Comparison of ENCODE assay signal across 22 mouse cellular contexts in the genomic region with DNA sequence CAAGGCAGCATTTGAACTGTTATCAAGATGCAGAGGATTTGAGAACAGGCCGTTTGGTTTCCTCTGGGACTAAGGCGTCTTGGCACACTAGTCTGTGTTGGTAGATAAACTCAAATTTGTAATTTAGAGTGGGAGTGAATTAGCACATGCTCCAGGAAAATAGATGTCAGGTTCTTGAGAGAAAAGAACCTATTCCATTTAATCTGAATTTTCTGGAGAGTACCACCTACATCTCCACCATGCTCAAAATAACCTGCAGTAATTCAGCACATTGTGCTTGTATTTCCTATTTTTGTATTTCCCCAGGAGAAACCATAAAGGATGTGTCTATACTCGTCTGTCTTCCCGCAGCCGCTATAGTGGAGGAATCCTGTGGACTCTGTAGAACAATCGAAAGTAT.
DNase-seq lines count a peak whose midpoint lies in the region; ATAC-seq lines count a peak whose summit lies in the region.
"Had no signal": no experiment of that assay in that cellular context is flagged by ENCODE, and none has a peak within 500 bp of the region (broad histone marks: within the 10 kb centered on the region; RNA-seq: fewer than 3 reads in every experiment).

No protein-coding gene starts in this region.

- DNase-seq in frontal cortex, postnatal 14 days (ENCODE audit: low spot score in 2 of 2): no peak
- DNase-seq in heart, adult 11 months: peak; percentile 14
- no peak for DNase-seq in heart, adult 8-10 months (ENCODE audit: low spot score)
- peak; percentile 18 for DNase-seq in right cerebral cortex, adult 18-20 months
- DNase-seq in right cerebral cortex, postnatal 14 days: no peak
- no peak for DNase-seq in embryo, embryonic 10 days (ENCODE audit: low spot score)
- DNase-seq: adrenal gland, adult 8-10 months; adrenal gland, postnatal 14 days; adrenal gland, postnatal 36 days; B cell, adult 2 months; cerebellum, adult 11 months; cerebellum, adult 18-20 months; cerebellum, adult 8-10 months; cerebellum, adult 9-11 months; cerebellum, postnatal 14 days; cerebellum, postnatal 36 days had no signal

- peak; percentile 95 for ATAC-seq in frontal cortex, adult (ENCODE audit: low TSS enrichment)
- ATAC-seq: activated CD4-positive, CD25-positive, alpha-beta regulatory T cell, adult 4 months; CD4-positive, CD25-positive, alpha-beta regulatory T cell, adult 4 months; forebrain, embryonic 13.5 days; forebrain, embryonic 15.5 days; Patski had no signal

Comparison
In these comparisons a context has a peak if more than half of its experiments do, and no peak if none do; other contexts are left out.
1. DNase-seq: peak in heart, adult 11 months (single experiment) and right cerebral cortex, adult 18-20 months (single experiment); none in frontal cortex, postnatal 14 days (0 of 2), heart, adult 8-10 months (single experiment), right cerebral cortex, postnatal 14 days (single experiment) and embryo, embryonic 10 days (single experiment).